Mouse (Mus musculus): Measurements from ENCODE around the gene Nudt9. TPM values are rescaled to one million over a fixed set of nuclear protein-coding genes. Genes with fewer than 3 reads are reported as not detected.

Gene Nudt9
- polyA plus RNA-seq (2012; ENCODE audit: insufficient read depth, insufficient read length, missing spikeins) = 60.6 and 68.3 TPM in 2 replicates

- Histone ChIP-seq H3K27ac (ENCODE audit: insufficient read depth, low read depth, low read length) (peak within 1 kb of the TSS; percentile 89), H3K4me3 (ENCODE audit: insufficient read depth, low read length) (peak within 1 kb of the TSS; percentile 99), H3K4me1 (ENCODE audit: control insufficient read depth, insufficient read depth, low read length) (peaks cover 31% of the 10 kb centered on the region)
- TF ChIP-seq POLR2A (IDR thresholded peaks at IDR 0.05; ENCODE audit: borderline replicate concordance, low read depth, low read length) = no peak
- 0 out of 2 replicates have a peak, but pooled peaks have one; percentile 7 for TF ChIP-seq CTCF (IDR thresholded peaks at IDR 0.05; ENCODE audit: low read depth, low read length)
Observed at GRCm38 (mm10) chr5:104046256-104047199, at the start of gene Nudt9. TSS of gene Nudt9 (plus strand) at chr5:104046306.

GRCm38 (mm10) chr5:103998739-103999138 is 47.4 kb upstream of the Nudt9 start:
- H3K4me3 ChIP-seq (ENCODE audit: insufficient read depth, low read length) = no peak overlapping the region
- peaks cover 4% of the 10 kb centered on the region; the same call in 1 of the 2 replicates for H3K4me1 ChIP-seq (ENCODE audit: control insufficient read depth, insufficient read depth, low read length)
- H3K27ac ChIP-seq (ENCODE audit: insufficient read depth, low read depth, low read length) = no peak overlapping the region
- no peak for TF ChIP-seq CTCF (IDR thresholded peaks at IDR 0.05; ENCODE audit: low read depth, low read length)
- TF ChIP-seq POLR2A (IDR thresholded peaks at IDR 0.05; ENCODE audit: borderline replicate concordance, low read depth, low read length) = no peak

GRCm38 (mm10) chr5:103999738-104000137 is 46.4 kb upstream of the Nudt9 start:
- TF ChIP-seq CTCF (IDR thresholded peaks at IDR 0.05; ENCODE audit: low read depth, low read length) (peak; percentile 76), POLR2A (IDR thresholded peaks at IDR 0.05; ENCODE audit: borderline replicate concordance, low read depth, low read length) (no peak)
- H3K27ac ChIP-seq (ENCODE audit: insufficient read depth, low read depth, low read length) = no peak overlapping the region
- H3K4me3 ChIP-seq (ENCODE audit: insufficient read depth, low read length) = no peak overlapping the region
- H3K4me1 ChIP-seq (ENCODE audit: control insufficient read depth, insufficient read depth, low read length) = peaks cover 4% of the 10 kb centered on the region; the same call in 1 of the 2 replicates

GRCm38 (mm10) chr5:104002549-104003255 is 43.4 kb upstream of the Nudt9 start:
- H3K27ac ChIP-seq (ENCODE audit: insufficient read depth, low read depth, low read length) = no peak overlapping the region
- TF ChIP-seq CTCF (IDR thresholded peaks at IDR 0.05; ENCODE audit: low read depth, low read length) = no peak
- H3K4me1 ChIP-seq (ENCODE audit: control insufficient read depth, insufficient read depth, low read length) = peaks cover 4% of the 10 kb centered on the region; the same call in 1 of the 2 replicates
- no peak overlapping the region for H3K4me3 ChIP-seq (ENCODE audit: insufficient read depth, low read length)

- Histone ChIP-seq H3K27ac (ENCODE audit: insufficient read depth, low read depth, low read length) (no peak overlapping the region), H3K4me3 (ENCODE audit: insufficient read depth, low read length) (no peak overlapping the region), H3K4me1 (ENCODE audit: control insufficient read depth, insufficient read depth, low read length) (no peaks in the 10 kb centered on the region)
- TF ChIP-seq CTCF (IDR thresholded peaks at IDR 0.05; ENCODE audit: low read depth, low read length) (no peak), POLR2A (IDR thresholded peaks at IDR 0.05; ENCODE audit: borderline replicate concordance, low read depth, low read length) (no peak)
Observed at GRCm38 (mm10) chr5:104003256-104003931, 42.7 kb upstream of the Nudt9 start.

DNA sequence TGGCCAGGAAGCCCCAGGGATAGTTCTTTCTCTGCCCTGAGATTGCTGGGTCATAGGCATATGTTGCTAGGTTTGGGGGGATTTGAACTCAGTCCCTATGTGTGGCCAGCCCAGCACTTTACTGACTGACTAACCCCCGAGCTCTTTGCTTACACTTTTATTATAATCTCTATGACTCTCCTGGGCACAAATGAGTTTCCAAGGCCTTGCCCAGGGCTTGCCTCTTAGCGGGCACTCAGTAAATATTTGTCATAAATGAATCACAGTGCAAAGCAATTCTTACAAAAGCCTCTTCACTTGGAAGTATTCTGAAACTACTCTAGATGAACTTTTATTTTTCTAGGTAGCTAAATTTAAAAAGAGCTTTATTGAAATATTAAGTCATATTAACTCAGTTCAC is 42.2 kb upstream of the Nudt9 start:
- no peaks in the 10 kb centered on the region for H3K4me1 ChIP-seq (ENCODE audit: control insufficient read depth, insufficient read depth, low read length)
- TF ChIP-seq POLR2A (IDR thresholded peaks at IDR 0.05; ENCODE audit: borderline replicate concordance, low read depth, low read length) = no peak
- TF ChIP-seq CTCF (IDR thresholded peaks at IDR 0.05; ENCODE audit: low read depth, low read length) = no peak
- H3K27ac ChIP-seq (ENCODE audit: insufficient read depth, low read depth, low read length) = no peak overlapping the region
- H3K4me3 ChIP-seq (ENCODE audit: insufficient read depth, low read length) = no peak overlapping the region

GRCm38 (mm10) chr5:104006811-104007210 is 39.3 kb upstream of the Nudt9 start:
- Histone ChIP-seq H3K27ac (ENCODE audit: insufficient read depth, low read depth, low read length) (no peak overlapping the region), H3K4me3 (ENCODE audit: insufficient read depth, low read length) (no peak overlapping the region), H3K4me1 (ENCODE audit: control insufficient read depth, insufficient read depth, low read length) (no peaks in the 10 kb centered on the region)
- TF ChIP-seq POLR2A (IDR thresholded peaks at IDR 0.05; ENCODE audit: borderline replicate concordance, low read depth, low read length) (no peak), CTCF (IDR thresholded peaks at IDR 0.05; ENCODE audit: low read depth, low read length) (no peak)

DNA sequence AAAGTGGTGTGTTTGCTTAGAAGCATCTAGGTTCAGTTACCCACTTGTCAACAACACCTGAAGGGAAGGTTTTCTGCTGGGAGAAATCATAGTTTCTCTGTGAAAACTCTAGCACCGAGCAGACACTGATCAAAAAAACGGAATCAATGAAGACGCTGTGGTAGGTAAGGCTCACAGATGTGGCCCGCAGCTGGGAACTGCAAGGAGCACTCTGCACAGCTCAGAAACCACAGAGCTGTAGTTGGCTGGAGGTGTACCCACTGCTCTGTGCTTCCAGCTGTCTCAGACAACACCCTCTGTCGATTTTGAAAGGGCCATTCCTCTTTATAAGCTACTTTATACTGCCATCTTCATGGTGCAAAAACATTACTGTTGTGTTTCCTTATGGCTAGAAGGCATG is 38.3 kb upstream of the Nudt9 start:
- Histone ChIP-seq H3K27ac (ENCODE audit: insufficient read depth, low read depth, low read length) (no peak overlapping the region), H3K4me3 (ENCODE audit: insufficient read depth, low read length) (no peak overlapping the region), H3K4me1 (ENCODE audit: control insufficient read depth, insufficient read depth, low read length) (no peaks in the 10 kb centered on the region)
- TF ChIP-seq POLR2A (IDR thresholded peaks at IDR 0.05; ENCODE audit: borderline replicate concordance, low read depth, low read length) (no peak), CTCF (IDR thresholded peaks at IDR 0.05; ENCODE audit: low read depth, low read length) (no peak)

DNA sequence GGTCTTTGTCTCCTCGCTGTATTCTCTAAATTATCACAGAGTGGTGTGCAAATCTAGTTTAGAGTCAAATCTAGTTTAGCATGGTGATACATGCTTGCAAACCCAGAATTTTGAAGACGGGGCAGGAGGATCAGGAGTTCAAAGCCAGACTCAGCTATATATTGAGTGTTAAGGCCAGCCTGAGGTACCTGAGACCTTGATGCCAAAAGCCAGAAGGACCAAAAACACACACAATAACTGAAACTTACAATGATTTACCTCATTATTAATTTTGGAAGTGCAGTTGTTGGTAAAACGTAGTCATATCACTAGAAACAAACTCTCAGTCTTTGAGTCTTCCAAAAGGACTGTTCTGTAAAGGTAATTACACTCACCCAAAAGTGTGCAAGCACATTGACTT is 36.7 kb upstream of the Nudt9 start:
- Histone ChIP-seq H3K4me1 (ENCODE audit: control insufficient read depth, insufficient read depth, low read length) (no peaks in the 10 kb centered on the region), H3K27ac (ENCODE audit: insufficient read depth, low read depth, low read length) (no peak overlapping the region), H3K4me3 (ENCODE audit: insufficient read depth, low read length) (no peak overlapping the region)
- TF ChIP-seq CTCF (IDR thresholded peaks at IDR 0.05; ENCODE audit: low read depth, low read length) (no peak), POLR2A (IDR thresholded peaks at IDR 0.05; ENCODE audit: borderline replicate concordance, low read depth, low read length) (no peak)
